Mouse (Mus musculus): ENCODE results near the gene Hs6st3.

The Hs6st3 gene

GRCm38 (mm10) chr14:119699982-119700381, 561.8 kb downstream of the Hs6st3 start:
- Histone ChIP-seq H3K9me3 (ENCODE audit: low read length) (no peaks in the 10 kb centered on the region), H3K36me3 (ENCODE audit: insufficient read depth, low read length) (no peaks in the 10 kb centered on the region), H3K4me3 (replicated peaks; ENCODE audit: low read length) (no peak overlapping the region), H3K27me3 (ENCODE audit: insufficient read depth, low read length) (no peaks in the 10 kb centered on the region), H3K4me1 (replicated peaks; ENCODE audit: low read depth, low read length) (0 out of 2 replicates have a peak, but pooled peaks cover under 1% of the 10 kb centered on the region)
- TF ChIP-seq POU5F1 (IDR thresholded peaks at IDR 0.05; ENCODE audit: borderline replicate concordance, low read length) (no peak), CTCF (conservative IDR thresholded peaks at IDR 0.05; ENCODE audit: low read length) (no peak), NANOG (IDR thresholded peaks at IDR 0.05; ENCODE audit: borderline replicate concordance, low read length) (no peak)

GRCm38 (mm10) chr14:119714712-119715111, 576.6 kb downstream of the Hs6st3 start:
- H3K4me1 ChIP-seq (replicated peaks; ENCODE audit: low read depth, low read length) = no peaks in the 10 kb centered on the region
- H3K4me3 ChIP-seq (replicated peaks; ENCODE audit: low read length) = no peak overlapping the region
- H3K27me3 ChIP-seq (ENCODE audit: insufficient read depth, low read length) = no peaks in the 10 kb centered on the region
- no peak for TF ChIP-seq NANOG (IDR thresholded peaks at IDR 0.05; ENCODE audit: borderline replicate concordance, low read length)
- TF ChIP-seq CTCF (conservative IDR thresholded peaks at IDR 0.05; ENCODE audit: low read length) = no peak
- no peak for TF ChIP-seq POU5F1 (IDR thresholded peaks at IDR 0.05; ENCODE audit: borderline replicate concordance, low read length)
- H3K9me3 ChIP-seq (ENCODE audit: low read length) = no peaks in the 10 kb centered on the region
- H3K36me3 ChIP-seq (ENCODE audit: insufficient read depth, low read length) = no peaks in the 10 kb centered on the region

GRCm38 (mm10) chr14:119717323-119717722, 579.2 kb downstream of the Hs6st3 start:
- Histone ChIP-seq H3K27me3 (ENCODE audit: insufficient read depth, low read length) (no peaks in the 10 kb centered on the region), H3K4me1 (replicated peaks; ENCODE audit: low read depth, low read length) (no peaks in the 10 kb centered on the region), H3K4me3 (replicated peaks; ENCODE audit: low read length) (no peak overlapping the region), H3K36me3 (ENCODE audit: insufficient read depth, low read length) (no peaks in the 10 kb centered on the region), H3K9me3 (ENCODE audit: low read length) (no peaks in the 10 kb centered on the region)
- TF ChIP-seq CTCF (conservative IDR thresholded peaks at IDR 0.05; ENCODE audit: low read length) = no peak
- no peak for TF ChIP-seq NANOG (IDR thresholded peaks at IDR 0.05; ENCODE audit: borderline replicate concordance, low read length)
- no peak for TF ChIP-seq POU5F1 (IDR thresholded peaks at IDR 0.05; ENCODE audit: borderline replicate concordance, low read length)

- no peak overlapping the region for H3K4me3 ChIP-seq (replicated peaks; ENCODE audit: low read length)
- H3K36me3 ChIP-seq (ENCODE audit: insufficient read depth, low read length) = no peaks in the 10 kb centered on the region
- H3K4me1 ChIP-seq (replicated peaks; ENCODE audit: low read depth, low read length) = no peaks in the 10 kb centered on the region
- no peaks in the 10 kb centered on the region for H3K9me3 ChIP-seq (ENCODE audit: low read length)
- no peaks in the 10 kb centered on the region for H3K27me3 ChIP-seq (ENCODE audit: insufficient read depth, low read length)
- no peak for TF ChIP-seq CTCF (conservative IDR thresholded peaks at IDR 0.05; ENCODE audit: low read length)
- no peak for TF ChIP-seq NANOG (IDR thresholded peaks at IDR 0.05; ENCODE audit: borderline replicate concordance, low read length)
- TF ChIP-seq POU5F1 (IDR thresholded peaks at IDR 0.05; ENCODE audit: borderline replicate concordance, low read length) = no peak
Observed at GRCm38 (mm10) chr14:119725102-119725501, 587.0 kb downstream of the Hs6st3 start.

GRCm38 (mm10) chr14:119731436-119732080, 593.4 kb downstream of the Hs6st3 start:
- Histone ChIP-seq H3K27me3 (ENCODE audit: insufficient read depth, low read length) (no peaks in the 10 kb centered on the region), H3K4me1 (replicated peaks; ENCODE audit: low read depth, low read length) (no peaks in the 10 kb centered on the region), H3K9me3 (ENCODE audit: low read length) (peaks cover 9% of the 10 kb centered on the region; the same call in 1 of the 2 replicates), H3K36me3 (ENCODE audit: insufficient read depth, low read length) (no peaks in the 10 kb centered on the region), H3K4me3 (replicated peaks; ENCODE audit: low read length) (no peak overlapping the region)
- TF ChIP-seq CTCF (conservative IDR thresholded peaks at IDR 0.05; ENCODE audit: low read length) (no peak), NANOG (IDR thresholded peaks at IDR 0.05; ENCODE audit: borderline replicate concordance, low read length) (no peak), POU5F1 (IDR thresholded peaks at IDR 0.05; ENCODE audit: borderline replicate concordance, low read length) (no peak)

- Histone ChIP-seq H3K36me3 (ENCODE audit: insufficient read depth, low read length) (no peaks in the 10 kb centered on the region), H3K27me3 (ENCODE audit: insufficient read depth, low read length) (no peaks in the 10 kb centered on the region), H3K4me1 (replicated peaks; ENCODE audit: low read depth, low read length) (no peaks in the 10 kb centered on the region), H3K9me3 (ENCODE audit: low read length) (peaks cover 9% of the 10 kb centered on the region; the same call in 1 of the 2 replicates), H3K4me3 (replicated peaks; ENCODE audit: low read length) (no peak overlapping the region)
- no peak for TF ChIP-seq POU5F1 (IDR thresholded peaks at IDR 0.05; ENCODE audit: borderline replicate concordance, low read length)
- TF ChIP-seq NANOG (IDR thresholded peaks at IDR 0.05; ENCODE audit: borderline replicate concordance, low read length) = no peak
- TF ChIP-seq CTCF (conservative IDR thresholded peaks at IDR 0.05; ENCODE audit: low read length) = no peak
Observed at GRCm38 (mm10) chr14:119732219-119732618, 594.1 kb downstream of the Hs6st3 start.

GRCm38 (mm10) chr14:119737408-119737961, 599.3 kb downstream of the Hs6st3 start:
- no peak overlapping the region for H3K4me3 ChIP-seq (replicated peaks; ENCODE audit: low read length)
- H3K9me3 ChIP-seq (ENCODE audit: low read length) = peaks cover 9% of the 10 kb centered on the region; the same call in 1 of the 2 replicates
- TF ChIP-seq NANOG (IDR thresholded peaks at IDR 0.05; ENCODE audit: borderline replicate concordance, low read length) = no peak
- no peak for TF ChIP-seq CTCF (conservative IDR thresholded peaks at IDR 0.05; ENCODE audit: low read length)
- no peak for TF ChIP-seq POU5F1 (IDR thresholded peaks at IDR 0.05; ENCODE audit: borderline replicate concordance, low read length)
- H3K36me3 ChIP-seq (ENCODE audit: insufficient read depth, low read length) = no peaks in the 10 kb centered on the region
- no peaks in the 10 kb centered on the region for H3K4me1 ChIP-seq (replicated peaks; ENCODE audit: low read depth, low read length)
- no peaks in the 10 kb centered on the region for H3K27me3 ChIP-seq (ENCODE audit: insufficient read depth, low read length)

GRCm38 (mm10) chr14:119741791-119742190, 603.6 kb downstream of the Hs6st3 start:
- no peaks in the 10 kb centered on the region for H3K27me3 ChIP-seq (ENCODE audit: insufficient read depth, low read length)
- no peaks in the 10 kb centered on the region for H3K4me1 ChIP-seq (replicated peaks; ENCODE audit: low read depth, low read length)
- H3K36me3 ChIP-seq (ENCODE audit: insufficient read depth, low read length) = no peaks in the 10 kb centered on the region
- TF ChIP-seq CTCF (conservative IDR thresholded peaks at IDR 0.05; ENCODE audit: low read length) (no peak), POU5F1 (IDR thresholded peaks at IDR 0.05; ENCODE audit: borderline replicate concordance, low read length) (no peak), NANOG (IDR thresholded peaks at IDR 0.05; ENCODE audit: borderline replicate concordance, low read length) (no peak)
- H3K4me3 ChIP-seq (replicated peaks; ENCODE audit: low read length) = no peak overlapping the region
- H3K9me3 ChIP-seq (ENCODE audit: low read length) = no peaks in the 10 kb centered on the region
